Mouse (Mus musculus) kidney, adult 8-10 months (tissue): ENCODE measurements around the gene Col1a1.
"Not testable (repeated sequence)": the region's sequence is repeated elsewhere in the genome, so short reads cannot be mapped to it uniquely, and the experiment has no call there.

Experiments used
- DNase-seq, 2 experiments: peaks; one replicate each; pipeline ENCODE4 v3.0.0; 2022

Gene Col1a1

GRCm38 (mm10) chr11:94938296-94938695 is 2.3 kb downstream of the Col1a1 start:
- no peak for DNase-seq

DNA sequence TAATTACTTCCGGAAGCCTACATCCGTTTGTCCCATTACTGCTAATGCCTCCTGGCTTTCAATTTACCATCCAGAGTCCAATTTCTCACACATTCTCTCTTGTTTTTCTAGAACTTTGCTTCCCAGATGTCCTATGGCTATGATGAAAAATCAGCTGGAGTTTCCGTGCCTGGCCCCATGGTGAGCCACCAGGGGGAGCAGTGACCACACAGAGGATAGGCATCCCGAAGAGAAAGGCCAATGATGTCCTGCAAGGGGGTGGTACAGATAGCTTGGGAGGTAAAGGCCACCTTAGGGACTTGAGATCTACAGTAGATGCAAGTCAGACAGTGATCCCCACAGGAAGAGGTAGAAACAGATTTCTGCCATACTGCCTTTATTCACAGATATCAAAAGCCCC is 3.3 kb downstream of the Col1a1 start:
- peak; percentile 43 to 82 for DNase-seq

DNA sequence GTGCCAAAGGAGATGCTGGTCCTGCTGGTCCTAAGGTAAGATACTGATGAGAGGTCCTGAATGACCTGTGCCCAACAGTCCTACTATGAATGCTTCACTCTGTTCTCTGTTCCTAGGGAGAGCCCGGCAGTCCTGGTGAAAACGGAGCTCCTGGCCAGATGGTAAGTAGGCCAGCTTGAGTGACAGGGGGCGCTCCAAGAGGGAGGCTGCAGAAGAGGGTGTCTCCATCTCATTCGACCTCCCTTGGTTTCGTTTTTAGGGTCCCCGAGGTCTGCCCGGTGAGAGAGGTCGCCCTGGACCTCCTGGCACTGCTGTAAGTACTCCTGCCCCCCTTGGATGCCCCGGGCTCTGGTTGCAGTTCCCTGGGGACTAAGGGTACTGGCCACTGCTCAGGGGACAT is 5.1 kb downstream of the Col1a1 start:
- DNase-seq: no peak

DNA sequence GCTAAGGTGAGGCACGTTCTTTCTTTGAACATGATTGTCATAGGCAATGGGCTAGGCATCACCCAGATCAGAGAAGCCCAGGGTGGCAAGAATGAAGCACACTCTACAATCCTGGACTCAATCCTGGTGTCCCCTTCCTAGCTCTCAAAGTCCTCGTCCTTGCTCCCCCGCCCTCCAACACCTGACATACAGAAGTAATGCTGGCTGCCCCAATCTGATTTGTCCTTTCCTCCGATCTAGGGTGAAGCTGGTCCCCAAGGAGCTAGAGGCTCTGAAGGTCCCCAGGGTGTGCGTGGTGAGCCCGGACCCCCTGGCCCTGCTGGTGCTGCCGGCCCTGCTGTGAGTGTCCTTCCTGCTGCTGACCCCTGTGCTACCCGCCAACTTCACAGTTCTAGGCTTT is 5.8 kb downstream of the Col1a1 start:
- no peak for DNase-seq

GRCm38 (mm10) chr11:94942282-94943023 is 6.4 kb downstream of the Col1a1 start:
- DNase-seq: peak in 1 of 2 experiments; percentile 55

DNA sequence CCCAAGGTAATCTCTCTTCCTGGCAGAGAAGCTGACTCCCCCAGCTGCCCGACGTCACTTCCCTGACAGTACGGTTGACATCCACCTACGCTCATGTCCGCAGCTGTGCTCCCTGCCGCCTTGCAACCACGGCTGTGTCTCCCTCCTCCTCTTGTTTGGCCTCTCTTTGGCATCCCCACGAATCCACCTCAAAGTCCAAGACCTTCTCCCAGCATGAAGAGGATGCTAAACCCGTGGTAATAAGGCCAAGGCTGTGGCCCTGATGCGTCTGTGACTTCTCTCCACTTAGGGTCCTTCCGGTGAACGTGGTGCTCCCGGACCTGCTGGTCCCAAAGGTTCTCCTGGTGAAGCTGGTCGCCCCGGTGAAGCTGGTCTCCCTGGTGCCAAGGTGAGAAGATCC is 7.0 kb downstream of the Col1a1 start:
- DNase-seq: no peak

DNA sequence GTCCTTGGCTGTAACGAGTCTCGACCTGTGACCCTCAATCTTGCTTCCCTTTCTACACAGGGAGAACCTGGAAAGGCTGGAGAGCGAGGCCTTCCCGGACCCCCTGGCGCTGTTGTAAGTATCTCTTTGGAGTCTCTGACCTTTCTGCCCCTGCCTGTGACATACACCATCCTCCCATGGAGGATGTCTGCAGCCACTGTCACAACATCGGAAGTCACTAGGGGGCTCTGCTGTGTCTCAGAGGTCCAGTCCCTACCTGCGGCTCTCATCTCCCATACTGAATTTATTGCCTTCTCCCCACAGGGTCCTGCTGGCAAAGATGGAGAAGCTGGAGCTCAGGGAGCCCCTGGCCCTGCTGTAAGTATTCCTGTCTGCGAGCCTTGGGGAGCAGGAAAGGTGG is 8.3 kb downstream of the Col1a1 start:
- DNase-seq: no peak

GRCm38 (mm10) chr11:94945236-94945635 is 9.2 kb downstream of the Col1a1 start:
- DNase-seq: no peak

DNA sequence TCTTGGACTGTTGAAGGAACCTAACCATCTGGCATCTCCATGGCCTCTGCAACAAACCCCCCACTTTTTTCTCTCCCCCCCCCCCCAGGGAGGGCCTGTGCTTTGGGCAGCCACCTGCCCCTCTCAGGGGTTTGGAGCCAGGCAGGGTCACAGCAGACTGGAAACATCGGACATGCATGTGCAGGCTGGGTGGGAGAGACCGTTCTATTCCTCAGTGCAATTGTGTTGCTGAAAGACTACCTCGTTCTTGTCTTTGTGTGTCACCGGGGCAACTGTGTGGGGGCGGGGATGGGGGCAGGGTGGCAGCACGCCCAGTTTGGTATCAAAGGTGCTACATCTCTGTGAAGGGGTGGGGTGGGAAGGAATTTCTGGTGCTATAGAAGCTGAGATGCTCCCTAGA is 16.1 kb downstream of the Col1a1 start:
- DNase-seq: no peak

DNA sequence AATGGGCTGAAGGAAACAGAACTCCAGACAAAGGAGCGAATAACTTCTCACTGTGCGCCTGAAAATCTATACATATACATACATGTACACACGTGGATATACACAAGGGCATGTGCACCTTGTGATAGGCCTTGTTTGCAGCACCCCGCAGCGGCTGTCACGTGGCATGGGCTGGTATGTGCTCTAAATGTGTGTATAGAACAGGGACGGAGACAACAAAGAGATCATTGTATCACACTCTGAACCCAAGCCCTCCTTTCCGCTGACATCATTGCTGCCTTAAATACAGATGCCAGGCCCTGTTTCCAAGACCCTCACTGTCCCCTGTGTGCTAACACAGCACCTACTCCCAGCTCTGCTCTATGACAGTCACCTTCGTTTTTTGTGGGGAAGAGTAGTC is 19.1 kb downstream of the Col1a1 start:
- DNase-seq: no peak

- DNase-seq: no peak
Observed at GRCm38 (mm10) chr11:94957693-94958064, 21.7 kb downstream of the Col1a1 start.

- peak; percentile 83 to 89 for DNase-seq
Observed at GRCm38 (mm10) chr11:94958065-94958858, 22.2 kb downstream of the Col1a1 start.

- DNase-seq: no peak
Observed at GRCm38 (mm10) chr11:94962534-94963101, 26.6 kb downstream of the Col1a1 start.

DNA sequence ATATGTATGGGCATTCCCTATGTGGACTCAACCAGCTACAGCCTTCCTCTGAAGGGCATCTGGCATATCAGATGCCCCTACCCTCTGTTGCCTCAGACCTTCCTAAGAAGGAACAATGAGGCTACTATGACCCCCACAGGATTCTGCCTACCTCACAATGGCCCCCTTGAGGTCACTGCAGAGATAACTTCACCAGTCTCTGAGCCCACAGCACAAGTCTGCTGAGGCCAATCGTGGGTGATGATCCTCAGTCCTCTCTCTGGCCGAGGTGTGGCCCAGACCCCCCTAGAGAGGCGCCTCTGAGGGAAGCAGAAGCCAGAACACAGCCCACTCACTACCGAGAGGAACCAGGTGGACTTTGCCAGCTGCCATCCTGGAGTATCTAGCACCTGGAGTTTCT is 31.4 kb downstream of the Col1a1 start, which contains the start of gene Hils1:
Hils1 (plus strand) TSS at position 175 of the 400 bp plus-strand sequence.
- no peak for DNase-seq

DNA sequence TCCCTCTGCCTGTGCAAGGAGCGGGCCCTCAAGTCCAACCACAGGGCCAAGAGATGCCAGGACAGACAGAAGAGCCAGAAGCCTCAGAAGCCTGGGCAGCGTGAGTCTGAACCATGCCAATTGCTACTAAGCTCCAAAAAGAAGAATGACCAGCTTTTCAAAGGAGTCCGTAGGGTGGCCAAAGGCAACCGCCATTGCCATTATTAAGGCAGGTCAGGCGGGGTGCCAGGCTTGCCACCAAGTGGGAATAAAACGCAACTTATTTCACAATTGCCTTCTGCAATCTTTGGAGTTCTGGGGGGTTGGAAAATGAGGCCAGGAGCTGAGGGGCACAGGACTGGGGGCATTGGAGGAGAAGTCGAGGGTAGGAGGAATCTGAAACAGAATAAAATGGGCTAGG is 32.2 kb downstream of the Col1a1 start:
- no peak for DNase-seq

DNA sequence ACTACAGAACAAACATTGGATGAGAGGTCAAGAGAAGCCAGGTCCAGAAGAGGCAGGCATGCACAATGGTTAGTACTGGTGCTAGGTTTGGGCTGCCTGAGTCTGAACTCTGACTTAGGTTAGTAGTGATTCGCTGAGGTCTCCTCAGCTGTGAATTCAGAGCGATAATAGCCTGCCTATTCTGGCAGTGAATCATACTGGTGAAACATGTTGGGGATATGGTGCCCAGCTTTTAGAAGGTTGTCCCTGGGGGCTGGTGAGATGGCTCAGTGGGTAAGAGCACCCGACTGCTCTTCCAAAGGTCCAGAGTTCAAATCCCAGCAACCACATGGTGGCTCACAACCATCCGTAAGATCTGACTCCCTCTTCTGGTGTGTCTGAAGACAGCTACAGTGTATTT is 33.7 kb downstream of the Col1a1 start:
- not testable (repeated sequence) for DNase-seq

DNA sequence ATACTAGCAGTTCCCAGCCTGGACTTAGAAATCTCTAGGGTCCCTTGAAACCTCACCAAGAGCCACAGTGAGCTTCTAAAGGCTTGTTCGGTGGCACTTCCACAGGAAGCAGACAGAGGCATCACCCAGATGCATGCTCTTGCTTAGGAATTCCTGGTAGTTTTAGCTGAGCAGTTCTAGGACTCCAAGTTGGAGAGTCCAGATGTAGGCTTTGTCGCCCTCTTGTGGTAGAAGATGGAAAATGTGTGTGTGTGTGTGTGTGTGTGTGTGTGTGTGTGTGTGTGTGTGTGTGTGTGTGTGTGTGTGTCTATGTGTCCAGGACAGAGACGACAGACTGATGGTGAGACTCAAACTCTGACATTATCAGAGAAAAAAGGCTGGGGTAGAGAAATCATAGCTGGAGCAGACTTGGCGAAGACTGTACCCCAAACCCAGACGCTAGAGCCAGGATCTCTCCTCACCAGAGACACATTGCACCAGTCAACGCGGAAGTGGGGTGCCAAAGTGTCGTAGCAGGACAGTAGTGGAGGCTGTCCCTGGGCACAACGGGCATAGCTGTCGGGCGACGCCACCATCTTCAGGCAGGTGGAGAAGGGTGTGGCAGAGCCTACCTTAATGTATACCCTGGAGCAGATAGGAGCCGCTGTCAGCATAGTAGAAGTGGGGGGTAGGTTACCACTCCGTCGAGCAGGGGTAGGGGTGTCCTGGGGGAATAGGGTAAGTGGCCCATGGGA is 34.4 kb downstream of the Col1a1 start:
- DNase-seq: peak; percentile 46 to 71

GRCm38 (mm10) chr11:94971895-94972615 is 36.0 kb downstream of the Col1a1 start:
- DNase-seq: no peak

DNA sequence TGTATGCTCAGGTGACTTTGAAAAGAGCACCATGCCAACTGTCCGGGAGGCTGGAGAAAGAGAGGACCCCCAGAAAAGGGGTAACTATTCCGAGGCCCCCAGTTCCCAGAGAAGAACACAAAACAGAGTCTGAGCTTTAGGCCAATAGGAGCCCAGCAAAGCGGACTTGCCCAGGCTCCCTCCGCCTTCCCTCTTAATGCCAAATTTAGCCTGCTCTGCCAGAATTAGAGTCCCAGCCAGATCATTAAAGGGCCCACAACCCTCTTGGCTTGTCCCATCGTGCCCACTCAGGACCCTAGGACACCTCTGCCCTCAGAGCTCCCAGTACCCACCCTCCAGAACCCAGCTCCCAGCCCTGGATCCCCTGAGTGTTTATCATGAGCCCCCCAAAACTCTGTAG is 36.9 kb downstream of the Col1a1 start:
- DNase-seq: no peak

DNA sequence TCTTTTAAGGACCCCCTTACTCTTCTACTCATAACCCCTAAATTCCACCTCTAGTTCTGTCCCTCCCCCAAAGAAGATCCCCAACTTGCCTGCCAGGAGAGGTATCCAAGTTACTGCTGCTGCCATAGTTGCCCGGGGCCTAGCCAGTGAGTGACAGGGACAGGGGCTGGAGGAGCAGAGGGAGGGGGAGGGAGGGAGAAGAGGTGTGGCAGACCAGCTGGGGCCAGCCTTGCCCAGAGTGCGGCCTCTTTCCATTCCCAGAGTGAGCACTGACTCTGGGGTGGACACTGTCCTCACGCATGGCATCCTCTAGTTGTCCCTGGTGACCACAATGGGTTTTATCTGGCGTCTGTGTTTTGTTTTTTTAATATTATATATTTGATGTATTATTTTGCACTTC is 37.3 kb downstream of the Col1a1 start:
- no peak for DNase-seq

DNA sequence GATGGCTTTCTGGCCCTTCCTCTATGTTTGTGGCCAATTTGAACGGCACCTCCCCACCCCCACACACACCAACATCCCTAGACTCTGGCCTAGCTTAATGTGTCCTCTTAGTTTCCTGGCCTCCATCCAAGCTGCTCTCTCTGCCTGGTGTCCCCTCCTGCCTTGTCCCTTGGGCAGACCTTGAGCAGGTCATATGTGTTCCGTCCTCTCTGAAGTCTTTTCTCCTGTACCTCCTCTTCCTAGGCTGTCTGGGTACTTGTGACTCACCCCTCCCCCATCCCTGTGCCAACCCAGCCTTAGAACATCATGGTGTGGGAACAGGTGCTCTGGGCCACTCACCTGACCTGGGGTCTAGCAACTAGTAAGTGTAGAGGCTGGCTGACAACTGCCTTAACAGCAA is 38.9 kb downstream of the Col1a1 start:
- DNase-seq: no peak

GRCm38 (mm10) chr11:94976199-94976598 is 40.2 kb downstream of the Col1a1 start, which contains the start of gene Sgca:
Gene Sgca (minus strand): TSS chr11:94976327.
- no peak for DNase-seq
